Mouse (Mus musculus): ENCODE measurements around the gene Med26. TPM values are rescaled to one million over a fixed set of nuclear protein-coding genes. Genes with fewer than 3 reads are reported as not detected.

Gene Med26
- polyA plus RNA-seq, 1 experiment from 2014 or later: 4.4 TPM

Other genes with a start within 250 kb of the Med26 start
- gene Gm10282, start 243.0 kb downstream of the Med26 start, polyA plus RNA-seq (2018): 1.1 to 6.6 TPM (median 2.6 TPM) in 3 replicates
- gene Klf2, start 229.2 kb downstream of the Med26 start, polyA plus RNA-seq (2018): 3.1 to 17.3 TPM (median 5.7 TPM) in 3 replicates
- gene Eps15l1, start 126.8 kb downstream of the Med26 start, polyA plus RNA-seq (2018): 36.4 to 53.4 TPM (median 39.6 TPM) in 3 replicates
- 0.50 to 0.60 TPM (median 0.58 TPM) in 3 replicates for gene Calr3, start 104.4 kb downstream of the Med26 start, polyA plus RNA-seq (2018)
- 2.4 to 5.8 TPM (median 3.0 TPM) in 3 replicates for gene 1700030K09Rik, start 104.4 kb downstream of the Med26 start, polyA plus RNA-seq (2018)
- gene Cherp, start 73.0 kb downstream of the Med26 start, polyA plus RNA-seq (2018): 41.2 to 67.1 TPM (median 44.9 TPM) in 3 replicates
- 31.9 to 35.0 TPM (median 32.6 TPM) in 3 replicates for gene Slc35e1, start 55.7 kb downstream of the Med26 start, polyA plus RNA-seq (2018)
- 16.5 to 43.2 TPM (median 39.1 TPM) in 3 replicates for gene Smim7, start 22.8 kb upstream of the Med26 start, polyA plus RNA-seq (2018)
- 2.2 to 4.4 TPM (median 2.7 TPM) in 3 replicates for gene Tmem38a, start 23.8 kb upstream of the Med26 start, polyA plus RNA-seq (2018)
- gene Nwd1, start 98.4 kb upstream of the Med26 start, polyA plus RNA-seq (2018): 0.06 to 0.09 TPM (median 0.06 TPM) in 3 replicates
- 108 to 154 TPM (median 139 TPM) in 3 replicates for gene Sin3b, start 175.0 kb upstream of the Med26 start, polyA plus RNA-seq (2018)
- not detected in 3 replicates for gene F2rl3, start 213.6 kb upstream of the Med26 start, polyA plus RNA-seq (2018)